Mouse (Mus musculus) left cerebral cortex, adult 2 months (tissue): ENCODE data around the gene Cep164. TPM values are rescaled to one million over a fixed set of nuclear protein-coding genes. Genes with fewer than 3 reads are reported as not detected.

Experiments used
- DNase-seq, 2 experiments: peaks; one replicate each; pipeline ENCODE4 v3.0.0; 2021 to 2022; ENCODE audit warnings: low spot score in 2 of 2, mixed read lengths in 1 of 2; ENCODE audit errors: extremely low spot score in 1 of 2
- H3K27ac ChIP-seq: fragments of 200-600 bp; 2 replicates; pipeline ENCODE4 v1.8.1; 2022
- H3K4me3 ChIP-seq: fragments of 200-600 bp; 2 replicates; pipeline ENCODE4 v1.8.1; 2022
- CTCF ChIP-seq: fragments of 200-600 bp; IDR thresholded peaks from 2 replicates; pipeline ENCODE4 v1.8.1; 2022; ENCODE audit warnings: antibody characterized with exemption, mild to moderate bottlenecking, moderate library complexity
- intact Hi-C: fragments of 180-260 bp; cut with DNase I; formaldehyde crosslinking; loops from one replicate; pipeline ENCODE4 v1.15.1; 2025
- total RNA-seq, 2 experiments: library from RNA; stranded (reverse); gene quantifications; 2 replicates each; pipeline ENCODE4 v1.2.3; 2021

Gene Cep164
- total RNA-seq, 2 experiments from 2014 or later = 13.7 to 16.5 TPM

- no peak for DNase-seq
- intact Hi-C loops = no loop called here
- TF ChIP-seq CTCF = no peak
- no peak overlapping the region for H3K27ac ChIP-seq
- H3K4me3 ChIP-seq = no peak overlapping the region
These were observed 25.3 kb downstream of the Cep164 start for GRCm38 (mm10) chr9:45803070-45803774.

GRCm38 (mm10) chr9:45799402-45799801 lies 29.1 kb downstream of the Cep164 start:
- intact Hi-C loops = no loop called here
- DNase-seq = no peak
- TF ChIP-seq CTCF = no peak
- Histone ChIP-seq H3K4me3 (no peak overlapping the region), H3K27ac (no peak overlapping the region)

GRCm38 (mm10) chr9:45798467-45799164 lies 29.9 kb downstream of the Cep164 start:
- intact Hi-C loops = no loop called here
- Histone ChIP-seq H3K4me3 (no peak overlapping the region), H3K27ac (no peak overlapping the region)
- TF ChIP-seq CTCF = no peak; the same call in none of the 2 replicates
- no peak for DNase-seq

- intact Hi-C loops = no loop called here
- TF ChIP-seq CTCF = no peak
- no peak for DNase-seq
- Histone ChIP-seq H3K4me3 (no peak overlapping the region), H3K27ac (no peak overlapping the region)
These were observed 31.2 kb downstream of the Cep164 start for GRCm38 (mm10) chr9:45797271-45797670.

- Histone ChIP-seq H3K27ac (no peak overlapping the region), H3K4me3 (no peak overlapping the region)
- intact Hi-C loops = no loop called here
- TF ChIP-seq CTCF = no peak
- no peak for DNase-seq
These were observed 32.8 kb downstream of the Cep164 start for GRCm38 (mm10) chr9:45795722-45796121.

- DNase-seq = no peak
- no peak overlapping the region for H3K27ac ChIP-seq
- H3K4me3 ChIP-seq = no peak overlapping the region
- TF ChIP-seq CTCF = no peak
- intact Hi-C loops = no loop called here
These were observed 34.8 kb downstream of the Cep164 start for GRCm38 (mm10) chr9:45793697-45794096.

DNA sequence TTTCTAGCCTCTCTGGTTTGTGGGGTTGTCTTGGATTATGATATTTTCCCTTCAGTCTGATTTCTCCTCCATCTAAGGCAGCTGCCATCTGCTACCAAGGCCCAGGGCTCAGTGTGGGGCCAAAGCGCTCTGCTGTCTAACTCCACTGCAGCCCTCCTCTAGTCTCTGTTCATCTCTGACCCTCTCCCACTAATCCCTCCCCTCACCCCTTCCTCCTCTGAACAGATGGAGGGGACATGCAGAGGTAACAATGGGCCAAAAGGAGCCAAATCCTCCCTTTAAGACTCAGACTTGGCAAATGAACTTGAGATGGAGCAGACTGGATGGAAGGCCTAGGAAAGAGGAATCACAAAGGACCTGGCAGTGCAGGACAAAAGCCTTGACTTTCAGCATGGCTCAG lies 36.3 kb downstream of the Cep164 start:
- DNase-seq = no peak
- intact Hi-C loops = no loop called here
- Histone ChIP-seq H3K4me3 (no peak overlapping the region), H3K27ac (no peak overlapping the region)
- no peak for TF ChIP-seq CTCF

DNA sequence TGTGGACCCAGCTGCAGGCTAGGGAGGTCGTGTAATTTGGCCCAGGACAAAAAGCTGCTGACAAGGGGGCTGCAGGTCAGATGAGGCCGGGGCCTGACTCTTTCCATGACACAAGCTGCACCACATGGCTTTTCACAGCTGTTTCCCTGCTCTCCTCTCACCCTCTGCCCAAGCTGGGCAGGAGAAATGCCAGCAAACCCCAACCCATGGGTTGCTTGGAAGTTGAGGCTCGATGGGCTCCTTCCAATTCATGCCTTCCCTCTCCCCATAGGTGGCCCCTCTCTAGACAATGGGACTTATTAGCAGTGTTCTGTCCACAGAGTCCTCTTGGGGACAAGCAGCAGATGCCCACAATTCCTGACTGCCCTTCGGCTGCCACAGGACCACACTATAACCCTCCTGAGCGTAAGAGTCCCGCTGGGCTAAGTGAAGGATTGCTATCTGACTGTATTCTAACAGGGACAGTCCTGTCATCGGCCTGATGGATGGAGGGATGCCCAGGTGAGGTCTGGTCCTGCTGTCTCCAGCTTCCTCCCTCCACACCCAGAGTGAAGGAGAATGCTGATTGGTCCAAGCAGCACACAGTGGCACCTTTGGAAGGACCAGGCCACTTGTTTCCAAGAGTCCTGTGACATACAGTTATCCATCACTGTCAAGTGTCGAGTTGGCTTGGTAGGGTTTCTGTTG lies 36.9 kb downstream of the Cep164 start:
- Histone ChIP-seq H3K27ac (no peak overlapping the region), H3K4me3 (no peak overlapping the region)
- no peak for TF ChIP-seq CTCF
- no peak for DNase-seq
- intact Hi-C loops = no loop called here

DNA sequence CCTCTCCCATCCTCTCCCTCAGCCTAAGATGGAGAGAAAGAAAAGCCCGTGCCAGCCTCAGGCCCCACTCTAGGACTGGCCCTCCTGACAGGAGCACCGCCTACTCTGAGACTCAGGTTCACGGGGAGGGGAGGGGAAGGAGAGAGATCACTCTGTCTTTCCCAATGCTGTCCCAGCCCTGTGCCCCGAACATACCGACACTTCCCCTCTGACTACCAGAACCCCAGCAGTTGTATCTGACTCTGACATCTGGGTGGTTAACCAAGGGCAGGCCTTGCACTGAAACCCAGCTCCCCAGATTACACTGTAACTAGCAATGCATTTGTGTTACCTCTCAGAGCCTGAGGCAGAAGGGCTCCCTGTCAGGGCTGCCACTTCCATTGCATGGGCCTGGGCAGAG lies 40.1 kb downstream of the Cep164 start:
- no peak overlapping the region for H3K4me3 ChIP-seq
- intact Hi-C loops = no loop called here
- no peak for TF ChIP-seq CTCF
- DNase-seq = no peak
- H3K27ac ChIP-seq = no peak overlapping the region

- DNase-seq = no peak
- TF ChIP-seq CTCF = no peak
- Histone ChIP-seq H3K27ac (no peak overlapping the region), H3K4me3 (no peak overlapping the region)
- intact Hi-C loops = no loop called here
These were observed 40.9 kb downstream of the Cep164 start for GRCm38 (mm10) chr9:45787547-45787946.

DNA sequence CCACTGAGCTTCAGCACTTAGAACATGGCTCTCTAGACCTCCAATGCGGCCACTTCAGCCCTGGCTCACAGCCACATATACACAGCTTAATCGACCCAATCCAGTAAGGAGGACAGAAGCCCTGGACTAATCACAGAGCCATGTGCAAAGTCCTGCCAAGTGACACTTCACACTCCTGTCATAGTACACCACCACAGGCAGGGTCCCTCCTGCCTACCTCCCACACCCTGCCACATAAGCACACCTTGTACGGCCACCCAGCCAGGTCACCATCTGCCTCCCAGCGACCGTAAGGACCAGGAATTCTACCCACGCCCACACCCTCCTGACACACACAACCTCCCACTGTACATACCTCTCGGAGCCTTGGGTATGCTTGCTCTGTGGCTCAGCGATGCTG lies 41.4 kb downstream of the Cep164 start:
- Histone ChIP-seq H3K27ac (no peak overlapping the region), H3K4me3 (no peak overlapping the region)
- no peak for TF ChIP-seq CTCF
- no peak for DNase-seq
- intact Hi-C loops = no loop called here
